Mouse (Mus musculus) C2C12 (cell line): ENCODE measurements around the gene Btbd11.

ENCODE experiments used
- CTCF ChIP-seq: IDR thresholded peaks from one replicate; pipeline ENCODE4 v1.5.1; 2011; ENCODE audit not compliant: control insufficient read depth, insufficient read depth, insufficient read length
- MAX ChIP-seq: IDR thresholded peaks from one replicate; pipeline ENCODE4 v1.6.1; 2011; ENCODE audit warnings: mild to moderate bottlenecking, control low read depth
- USF1 ChIP-seq: IDR thresholded peaks from one replicate; pipeline ENCODE4 v1.6.1; 2011; ENCODE audit warnings: low read depth, mild to moderate bottlenecking, control low read depth, moderate library complexity

DNA sequence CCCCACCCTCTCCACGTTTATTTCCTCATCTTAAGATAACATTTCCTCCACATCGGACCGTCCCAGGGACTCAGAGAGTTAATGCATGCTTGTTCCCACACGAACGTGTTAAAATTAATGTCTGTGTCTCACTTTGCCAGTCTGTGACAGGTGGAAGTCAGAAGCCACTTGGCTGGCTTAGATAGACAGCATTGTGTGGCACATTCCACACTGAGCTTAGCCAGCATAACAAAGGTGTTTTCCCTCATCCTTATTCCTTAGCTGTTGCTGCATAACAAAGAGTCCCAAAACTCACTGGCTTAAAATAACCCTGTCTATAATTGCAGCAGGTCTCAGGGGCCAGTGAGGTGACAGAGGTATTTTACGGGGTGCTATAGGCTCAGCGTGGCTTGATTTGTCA is 80.8 kb downstream of the Btbd11 start:
- TF ChIP-seq CTCF (no peak), MAX (no peak), USF1 (no peak)
